Mouse (Mus musculus) forebrain, postnatal 0 days (tissue): ENCODE measurements at regions not wholly inside any gene's neighbourhood (a gene's known extent, or its start where the extent isn't known, plus 50 kb on each side); places are given as distances from the start of the nearest gene placed in this dataset.

ENCODE experiments used
- ATAC-seq: fragments of 200-750 bp; cut with Nextera tagmentation; 2 replicates; pipeline ENCODE4 v1.8.0; 2017; ENCODE audit warnings: mild to moderate bottlenecking, moderate library complexity
- DNase-seq: peaks from one replicate; pipeline ENCODE4 v3.0.0-alpha.2; 2015
- H3K27ac ChIP-seq: fragments of 300-500 bp; sonication (generic); 2 replicates; pipeline ENCODE4 v1.5.1; 2014; ENCODE audit warnings: low read depth, mild to moderate bottlenecking, antibody characterized with exemption, low read length, moderate library complexity, mixed read lengths
- H3K27me3 ChIP-seq: fragments of 300-500 bp; sonication (generic); 2 replicates; pipeline ENCODE4 v1.6.1; 2014; ENCODE audit warnings: mild to moderate bottlenecking, low read length, mixed read lengths; ENCODE audit not compliant: insufficient read depth
- H3K36me3 ChIP-seq: fragments of 300-500 bp; sonication (generic); 2 replicates; pipeline ENCODE4 v1.6.1; 2014; ENCODE audit warnings: mild to moderate bottlenecking, moderate library complexity; ENCODE audit not compliant: insufficient read depth
- H3K4me1 ChIP-seq: fragments of 300-500 bp; sonication (generic); 2 replicates; pipeline ENCODE4 v1.6.1; 2014; ENCODE audit warnings: antibody characterized with exemption; ENCODE audit not compliant: insufficient read depth
- H3K4me2 ChIP-seq: fragments of 300-500 bp; sonication (generic); 2 replicates; pipeline ENCODE4 v1.6.1; 2014; ENCODE audit warnings: low read depth, mild to moderate bottlenecking, moderate library complexity
- H3K4me3 ChIP-seq: fragments of 300-500 bp; sonication (generic); 2 replicates; pipeline ENCODE4 v1.5.1; 2014; ENCODE audit warnings: low read depth, low read length, mixed read lengths
- H3K9ac ChIP-seq: fragments of 300-500 bp; sonication (generic); 2 replicates; pipeline ENCODE4 v1.6.1; 2014; ENCODE audit warnings: mild to moderate bottlenecking
- H3K9me3 ChIP-seq: fragments of 300-500 bp; sonication (generic); 2 replicates; pipeline ENCODE4 v1.6.1; 2016; ENCODE audit warnings: low read length
- CTCF ChIP-seq: sonication (generic); IDR thresholded peaks from 2 replicates; pipeline ENCODE4 v1.5.1; 2016; ENCODE audit warnings: antibody characterized with exemption, control low read depth, low read depth
- WGBS: fragments of 180-500 bp; shearing (Covaris S2); extraction: QIAGEN DNeasy Blood & Tissue Kit; methylation state at CpG from one replicate; pipeline ENCODE4 v1.1.7; 2014; 5-methylcytosine and 5-hydroxymethylcytosine counted together

DNA sequence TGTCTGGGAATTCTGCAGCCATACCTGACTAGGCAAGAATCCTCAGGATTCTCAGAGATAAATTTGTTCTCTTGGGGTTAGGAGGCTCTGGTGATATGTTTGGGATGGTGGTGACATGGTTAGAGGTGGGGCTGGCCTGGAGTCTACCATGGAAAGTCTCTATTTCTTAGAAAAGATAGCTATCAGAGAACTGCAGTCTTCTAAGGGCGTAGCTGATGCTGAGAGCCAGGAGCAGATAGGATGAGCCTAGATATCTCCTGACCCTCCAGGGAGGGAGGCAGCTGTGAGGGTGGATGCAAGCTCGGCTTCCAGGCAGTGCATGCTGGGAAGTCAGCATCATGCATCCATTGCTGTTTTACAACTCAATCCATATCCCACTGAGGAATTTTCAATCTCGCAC, 61.6 kb upstream of the Cxcl14 start:
- no peak for ATAC-seq
- no peak overlapping the region for H3K9ac ChIP-seq
- 88% methylated on average over 3 of the region's 3 CpGs for WGBS
- H3K27ac ChIP-seq: no peak overlapping the region
- no peak for DNase-seq
- no peak overlapping the region for H3K4me3 ChIP-seq
- no peak for TF ChIP-seq CTCF
- no peaks in the 10 kb centered on the region for H3K36me3 ChIP-seq
- no peak overlapping the region for H3K4me2 ChIP-seq
- no peaks in the 10 kb centered on the region for H3K9me3 ChIP-seq
- H3K27me3 ChIP-seq: no peaks in the 10 kb centered on the region
- H3K4me1 ChIP-seq: no peaks in the 10 kb centered on the region

GRCm38 (mm10) chr13:56358827-56359226, 62.5 kb upstream of the Cxcl14 start:
- 78% methylated on average over 7 of the region's 7 CpGs for WGBS
- H3K9ac ChIP-seq: no peak overlapping the region
- ATAC-seq: no peak
- H3K27ac ChIP-seq: no peak overlapping the region
- no peaks in the 10 kb centered on the region for H3K4me1 ChIP-seq
- no peaks in the 10 kb centered on the region for H3K36me3 ChIP-seq
- H3K9me3 ChIP-seq: no peaks in the 10 kb centered on the region
- no peak for TF ChIP-seq CTCF
- no peak for DNase-seq
- no peak overlapping the region for H3K4me2 ChIP-seq
- no peak overlapping the region for H3K4me3 ChIP-seq
- H3K27me3 ChIP-seq: no peaks in the 10 kb centered on the region

- no peaks in the 10 kb centered on the region for H3K27me3 ChIP-seq
- no peak overlapping the region for H3K4me2 ChIP-seq
- H3K27ac ChIP-seq: no peak overlapping the region
- DNase-seq (no peak), ATAC-seq (no peak)
- no peak for TF ChIP-seq CTCF
- H3K4me3 ChIP-seq: no peak overlapping the region
- 89% methylated on average over 18 of the region's 18 CpGs for WGBS
- H3K9me3 ChIP-seq: no peaks in the 10 kb centered on the region
- no peaks in the 10 kb centered on the region for H3K4me1 ChIP-seq
- H3K9ac ChIP-seq: no peak overlapping the region
- no peaks in the 10 kb centered on the region for H3K36me3 ChIP-seq
Measured at GRCm38 (mm10) chr13:56359554-56359953, 63.2 kb upstream of the Cxcl14 start.

- Histone ChIP-seq H3K4me1 (no peaks in the 10 kb centered on the region), H3K4me2 (no peak overlapping the region), H3K36me3 (no peaks in the 10 kb centered on the region), H3K9me3 (no peaks in the 10 kb centered on the region), H3K27ac (no peak overlapping the region), H3K4me3 (no peak overlapping the region), H3K9ac (no peak overlapping the region), H3K27me3 (no peaks in the 10 kb centered on the region)
- 78% methylated on average over 2 of the region's 2 CpGs for WGBS
- no peak for DNase-seq
- no peak for ATAC-seq
- TF ChIP-seq CTCF: no peak
Measured at GRCm38 (mm10) chr13:56360803-56361202, 64.5 kb upstream of the Cxcl14 start.

DNA sequence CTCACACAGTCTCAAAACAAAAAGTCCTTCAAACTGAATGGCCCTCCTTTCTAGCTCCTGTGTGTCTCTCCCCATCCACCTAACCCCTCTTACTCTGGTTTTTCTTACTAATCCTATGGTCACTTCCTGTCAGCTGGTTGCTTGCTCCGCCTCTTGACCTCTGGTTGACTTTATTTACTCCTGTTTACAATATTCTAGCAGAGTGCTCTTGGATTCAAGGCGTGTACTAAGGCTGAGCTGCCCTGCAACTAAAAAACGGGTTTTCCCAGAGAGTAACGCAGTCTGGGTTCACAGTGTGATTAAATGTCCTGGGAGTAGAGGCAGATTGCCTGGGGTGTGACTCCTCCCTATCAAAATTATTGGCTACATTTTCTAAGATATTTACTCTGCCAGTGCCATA, 64.2 kb upstream of the Gm3045 start:
- no peaks in the 10 kb centered on the region for H3K36me3 ChIP-seq
- H3K27ac ChIP-seq: no peak overlapping the region
- 81% methylated on average over 4 of the region's 4 CpGs for WGBS
- H3K9me3 ChIP-seq: no peaks in the 10 kb centered on the region
- no peak overlapping the region for H3K4me2 ChIP-seq
- H3K27me3 ChIP-seq: no peaks in the 10 kb centered on the region
- DNase-seq: no peak
- no peak overlapping the region for H3K4me3 ChIP-seq
- no peak for ATAC-seq
- H3K4me1 ChIP-seq: no peaks in the 10 kb centered on the region
- TF ChIP-seq CTCF: no peak
- H3K9ac ChIP-seq: no peak overlapping the region

- Histone ChIP-seq H3K27me3 (no peaks in the 10 kb centered on the region), H3K9ac (no peak overlapping the region), H3K4me2 (no peak overlapping the region), H3K36me3 (no peaks in the 10 kb centered on the region), H3K27ac (no peak overlapping the region), H3K4me3 (no peak overlapping the region), H3K4me1 (no peaks in the 10 kb centered on the region), H3K9me3 (no peaks in the 10 kb centered on the region)
- ATAC-seq: no peak
- TF ChIP-seq CTCF: no peak
- 47% methylated on average over 13 of the region's 13 CpGs for WGBS
- no peak for DNase-seq
Measured at GRCm38 (mm10) chr13:56362646-56363045, 63.7 kb upstream of the Gm3045 start.

DNA sequence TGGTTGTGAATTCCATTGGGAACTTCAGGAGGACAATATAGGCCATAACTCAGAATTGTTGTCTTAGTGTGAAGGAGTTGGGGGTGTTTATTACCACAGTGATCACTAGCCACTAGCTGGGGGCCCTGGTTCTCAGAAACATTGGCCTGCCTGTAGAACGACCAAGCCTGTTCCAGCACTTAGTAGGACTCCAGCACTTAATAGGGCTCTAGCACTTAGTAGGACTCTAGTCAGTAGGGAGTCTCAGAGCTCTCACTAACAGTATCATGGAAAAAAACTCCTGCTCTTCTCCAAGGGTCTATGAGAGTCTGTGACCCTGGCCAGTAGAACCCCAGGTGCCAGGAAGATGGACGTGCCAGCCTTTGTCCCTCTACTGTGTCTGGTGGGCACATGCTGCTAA, 56.8 kb upstream of the Gm3045 start:
- ATAC-seq (no peak), DNase-seq (no peak)
- no peak for TF ChIP-seq CTCF
- WGBS: 74% methylated on average over 2 of the region's 2 CpGs
- no peaks in the 10 kb centered on the region for H3K36me3 ChIP-seq
- H3K9ac ChIP-seq: no peak overlapping the region
- no peaks in the 10 kb centered on the region for H3K4me1 ChIP-seq
- no peak overlapping the region for H3K4me3 ChIP-seq
- no peaks in the 10 kb centered on the region for H3K9me3 ChIP-seq
- no peaks in the 10 kb centered on the region for H3K27me3 ChIP-seq
- no peak overlapping the region for H3K4me2 ChIP-seq
- H3K27ac ChIP-seq: no peak overlapping the region

DNA sequence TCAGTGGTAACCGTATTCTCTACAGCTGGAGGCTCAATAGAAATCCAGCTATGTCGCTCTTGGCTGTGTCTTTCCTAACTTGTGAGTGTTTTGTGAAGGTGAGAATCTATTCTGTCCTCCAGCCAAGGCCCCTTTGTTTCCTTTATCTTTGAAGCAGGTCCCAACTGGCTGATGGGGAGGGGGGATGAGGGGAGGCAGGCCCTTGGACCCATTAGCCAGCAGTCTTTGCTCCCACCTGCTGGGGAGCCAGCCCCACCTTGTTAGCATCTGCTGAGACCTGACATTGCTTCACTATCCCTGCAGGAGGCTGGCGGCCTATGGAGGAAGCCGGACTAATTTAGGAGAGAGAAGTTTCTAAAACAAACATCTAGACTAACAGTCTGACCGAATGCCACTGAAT, 55.0 kb upstream of the Gm3045 start:
- Histone ChIP-seq H3K9ac (no peak overlapping the region), H3K4me3 (no peak overlapping the region), H3K9me3 (no peaks in the 10 kb centered on the region), H3K27ac (no peak overlapping the region), H3K4me1 (no peaks in the 10 kb centered on the region), H3K4me2 (no peak overlapping the region), H3K27me3 (no peaks in the 10 kb centered on the region), H3K36me3 (no peaks in the 10 kb centered on the region)
- TF ChIP-seq CTCF: no peak
- ATAC-seq (no peak), DNase-seq (no peak)
- 22% methylated on average over 5 of the region's 5 CpGs for WGBS
